Mouse (Mus musculus): ENCODE measurements around the gene Slc15a5.

Slc15a5 gene

GRCm38 (mm10) chr6:137960023-137960778, 119.5 kb downstream of the Slc15a5 start:
- no peak for DNase-seq (ENCODE audit: low spot score in 2 of 2)

GRCm38 (mm10) chr6:137957630-137958029, 122.1 kb downstream of the Slc15a5 start:
- no peak for DNase-seq (ENCODE audit: low spot score in 2 of 2)

GRCm38 (mm10) chr6:137956783-137957429, 122.8 kb downstream of the Slc15a5 start:
- DNase-seq (ENCODE audit: low spot score in 2 of 2) = no peak

DNA sequence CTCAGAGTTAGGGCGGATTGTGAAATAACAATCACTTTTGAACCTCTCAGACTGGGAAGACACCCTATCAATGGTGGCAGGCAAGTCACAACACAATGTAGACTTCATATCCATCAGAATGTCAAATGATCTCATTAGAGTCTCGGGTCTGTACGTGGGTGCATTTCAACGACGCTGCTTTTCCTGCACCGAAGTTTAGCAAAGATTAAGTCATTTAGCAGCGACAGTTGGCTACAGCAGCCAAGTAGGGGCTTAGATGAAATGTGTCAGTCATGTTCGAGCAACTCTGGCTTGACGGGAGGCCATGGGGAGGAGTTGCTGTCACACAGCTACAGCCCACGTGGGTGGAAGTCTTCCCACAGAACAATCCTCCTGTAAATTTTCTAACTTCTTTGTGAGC, 133.2 kb downstream of the Slc15a5 start:
- DNase-seq (ENCODE audit: low spot score in 2 of 2) = no peak

DNA sequence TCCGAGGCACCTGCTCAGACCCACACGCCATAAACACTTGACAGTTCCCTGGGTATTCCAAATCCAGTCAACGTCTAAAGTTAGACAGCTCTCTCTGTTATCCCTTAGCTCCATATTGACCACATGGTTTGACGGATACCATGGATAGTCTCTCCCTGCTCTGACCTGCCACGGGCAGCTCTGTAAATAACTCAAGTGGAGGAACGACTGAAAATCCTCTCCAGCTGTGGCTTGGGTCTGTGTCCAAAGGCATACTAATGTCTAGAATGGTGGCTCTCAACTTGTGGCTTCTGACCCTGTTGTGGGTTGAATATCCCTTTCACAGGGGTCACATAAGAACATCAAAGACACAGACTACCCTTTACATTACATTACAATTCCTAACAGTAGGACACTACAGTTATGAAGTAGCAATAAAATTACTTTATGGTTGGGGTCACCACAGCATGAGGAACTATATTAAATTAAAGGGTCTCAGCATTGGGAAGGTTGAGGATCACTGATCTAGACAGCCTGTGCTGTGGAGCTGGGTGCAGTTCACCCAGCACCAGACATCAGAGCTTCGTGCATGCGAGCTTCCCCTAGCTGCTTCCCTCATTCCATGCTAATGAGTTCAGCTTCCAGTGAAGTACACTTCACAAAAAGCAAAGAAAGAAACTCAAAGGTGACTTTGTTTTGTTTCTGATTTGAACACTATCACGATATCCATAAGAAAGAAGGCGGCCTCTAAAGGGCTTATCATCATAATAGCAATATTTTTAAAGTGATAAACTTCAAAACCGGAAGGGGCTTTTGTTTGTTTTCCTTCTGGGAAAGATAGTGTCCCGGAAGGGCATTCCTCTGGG, 139.1 kb downstream of the Slc15a5 start:
- no peak for DNase-seq (ENCODE audit: low spot score in 2 of 2)

DNA sequence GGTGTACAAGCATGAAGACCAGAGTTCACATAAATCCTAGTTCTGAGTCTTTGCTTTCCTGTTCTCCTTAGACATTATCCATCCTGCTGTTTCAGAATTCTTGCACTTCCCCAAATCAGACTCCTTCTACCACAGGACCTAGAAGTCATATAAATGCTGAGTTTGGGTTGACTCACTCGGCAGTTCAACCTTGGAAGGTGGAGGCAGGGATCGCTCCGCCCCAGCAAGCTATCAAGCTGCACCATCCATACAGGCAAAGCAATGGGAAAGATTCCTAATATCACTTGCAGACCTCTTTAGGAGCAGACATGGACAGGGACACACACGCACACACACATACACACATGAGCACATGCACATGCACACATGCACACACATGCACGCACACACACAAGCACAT, 142.2 kb downstream of the Slc15a5 start:
- no peak for DNase-seq (ENCODE audit: low spot score in 2 of 2)

DNA sequence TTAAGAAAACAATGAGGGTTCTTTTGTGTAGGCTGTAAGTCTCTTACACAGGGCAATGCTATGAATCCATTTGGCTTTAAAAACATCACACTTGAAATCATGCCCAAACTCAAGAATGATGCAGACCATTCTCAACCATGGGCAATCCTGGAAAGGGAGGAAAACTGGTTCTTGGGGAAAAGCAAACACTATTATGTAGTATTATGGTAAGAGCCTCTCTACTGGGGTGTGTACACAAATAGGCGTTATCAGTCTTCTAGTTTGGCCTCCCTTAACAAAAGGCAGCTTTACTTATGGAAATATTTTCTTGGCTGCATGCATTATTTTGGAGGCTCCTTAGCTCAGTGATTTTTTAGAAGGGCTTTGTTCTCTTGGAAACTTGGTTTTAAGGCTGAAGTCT, 143.4 kb downstream of the Slc15a5 start:
- DNase-seq (ENCODE audit: low spot score in 2 of 2) = no peak

- no peak for DNase-seq (ENCODE audit: low spot score in 2 of 2)
These were observed 143.9 kb downstream of the Slc15a5 start for GRCm38 (mm10) chr6:137935857-137936256.

DNA sequence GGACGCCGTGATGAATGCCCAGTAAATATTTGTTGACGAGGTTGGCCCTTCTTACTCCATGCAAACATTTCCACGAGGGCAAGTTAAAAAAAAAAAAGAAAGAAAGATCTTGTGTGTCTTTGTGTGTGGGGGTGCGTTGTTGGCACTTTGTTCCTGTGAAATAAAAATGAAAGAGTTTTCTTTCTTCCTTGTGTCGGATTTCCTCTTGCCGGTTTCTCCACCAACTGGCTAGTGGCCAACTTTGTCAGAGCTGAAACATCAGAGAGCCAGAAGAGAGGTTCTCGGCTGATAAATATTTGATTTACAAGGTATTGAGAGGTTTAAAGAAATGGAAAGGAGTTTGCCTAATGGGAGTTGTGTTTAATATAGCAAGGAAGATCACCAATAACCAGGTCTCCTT, 144.4 kb downstream of the Slc15a5 start:
- DNase-seq (ENCODE audit: low spot score in 2 of 2) = no peak

- DNase-seq (ENCODE audit: low spot score in 2 of 2) = no peak
These were observed 145.0 kb downstream of the Slc15a5 start for GRCm38 (mm10) chr6:137934545-137935298.
